Mouse (Mus musculus): Measurements from ENCODE around the gene Nkpd1. TPM values are rescaled to one million over a fixed set of nuclear protein-coding genes. Genes with fewer than 3 reads are reported as not detected.
A peak's percentile ranks its signal among the peaks of the same experiment; 100 is the strongest.

The Nkpd1 gene
- polyA plus RNA-seq, 1 experiment from 2014 or later: 0.88 TPM

GRCm38 (mm10) chr7:19561765-19562642 is 44.4 kb downstream of the Nkpd1 start:
- no peaks in the 10 kb centered on the region for H3K9me3 ChIP-seq (replicated peaks; ENCODE audit: control insufficient read depth, low read length, poor library complexity, severe bottlenecking)
- peak overlapping the region; percentile 97 for H3K4me2 ChIP-seq (ENCODE audit: low read length)
- peak overlapping the region; percentile 96 for H3K27ac ChIP-seq (ENCODE audit: low read length)
- H3K9ac ChIP-seq (ENCODE audit: low read depth, low read length): peak overlapping the region; percentile 98
- peak; percentile 82 for ATAC-seq
- under 1% methylated on average over 91 of the region's 102 CpGs for WGBS
- H3K36me3 ChIP-seq (ENCODE audit: control insufficient read depth, insufficient read depth, low read length): peaks cover 17% of the 10 kb centered on the region
- peak overlapping the region; percentile 98 for H3K4me3 ChIP-seq (ENCODE audit: low read depth, low read length)
- peaks cover 43% of the 10 kb centered on the region for H3K4me1 ChIP-seq (ENCODE audit: control insufficient read depth, insufficient read depth, low read length)
- no peaks in the 10 kb centered on the region for H3K27me3 ChIP-seq (ENCODE audit: control insufficient read depth, insufficient read depth, low read depth, low read length)

GRCm38 (mm10) chr7:19562643-19563410 is 45.2 kb downstream of the Nkpd1 start, which contains the start of gene Ppp1r37:
TSS of gene Ppp1r37 (minus strand) at chr7:19563076.
- peak within 1 kb of the TSS; percentile 98 for H3K9ac ChIP-seq (ENCODE audit: low read depth, low read length)
- peak; percentile 64 for ATAC-seq
- peaks cover 17% of the 10 kb centered on the region for H3K36me3 ChIP-seq (ENCODE audit: control insufficient read depth, insufficient read depth, low read length)
- peaks cover 42% of the 10 kb centered on the region for H3K4me1 ChIP-seq (ENCODE audit: control insufficient read depth, insufficient read depth, low read length)
- peak within 1 kb of the TSS; percentile 98 for H3K4me3 ChIP-seq (ENCODE audit: low read depth, low read length)
- peak within 1 kb of the TSS; percentile 97 for H3K4me2 ChIP-seq (ENCODE audit: low read length)
- H3K9me3 ChIP-seq (replicated peaks; ENCODE audit: control insufficient read depth, low read length, poor library complexity, severe bottlenecking): no peaks in the 10 kb centered on the region
- 2% methylated on average over 19 of the region's 19 CpGs for WGBS
- no peaks in the 10 kb centered on the region for H3K27me3 ChIP-seq (ENCODE audit: control insufficient read depth, insufficient read depth, low read depth, low read length)
- H3K27ac ChIP-seq (ENCODE audit: low read length): peak within 1 kb of the TSS; percentile 96

GRCm38 (mm10) chr7:19563884-19564283 is 46.2 kb downstream of the Nkpd1 start:
- Histone ChIP-seq H3K4me2 (ENCODE audit: low read length) (no peak overlapping the region), H3K4me3 (ENCODE audit: low read depth, low read length) (no peak overlapping the region), H3K36me3 (ENCODE audit: control insufficient read depth, insufficient read depth, low read length) (peaks cover 17% of the 10 kb centered on the region), H3K4me1 (ENCODE audit: control insufficient read depth, insufficient read depth, low read length) (peaks cover 32% of the 10 kb centered on the region), H3K27me3 (ENCODE audit: control insufficient read depth, insufficient read depth, low read depth, low read length) (no peaks in the 10 kb centered on the region), H3K9me3 (replicated peaks; ENCODE audit: control insufficient read depth, low read length, poor library complexity, severe bottlenecking) (no peaks in the 10 kb centered on the region), H3K9ac (ENCODE audit: low read depth, low read length) (no peak overlapping the region; the same call in 1 of the 2 replicates), H3K27ac (ENCODE audit: low read length) (no peak overlapping the region)
- ATAC-seq: no peak
- 93% methylated on average over 3 of the region's 3 CpGs for WGBS

GRCm38 (mm10) chr7:19564455-19564854 is 46.8 kb downstream of the Nkpd1 start:
- Histone ChIP-seq H3K9me3 (replicated peaks; ENCODE audit: control insufficient read depth, low read length, poor library complexity, severe bottlenecking) (no peaks in the 10 kb centered on the region), H3K4me3 (ENCODE audit: low read depth, low read length) (no peak overlapping the region), H3K36me3 (ENCODE audit: control insufficient read depth, insufficient read depth, low read length) (peaks cover 19% of the 10 kb centered on the region), H3K9ac (ENCODE audit: low read depth, low read length) (no peak overlapping the region), H3K27ac (ENCODE audit: low read length) (no peak overlapping the region), H3K27me3 (ENCODE audit: control insufficient read depth, insufficient read depth, low read depth, low read length) (no peaks in the 10 kb centered on the region), H3K4me1 (ENCODE audit: control insufficient read depth, insufficient read depth, low read length) (peaks cover 26% of the 10 kb centered on the region), H3K4me2 (ENCODE audit: low read length) (no peak overlapping the region)
- no peak for ATAC-seq
- 94% methylated on average over 4 of the region's 4 CpGs for WGBS

- no peak overlapping the region for H3K27ac ChIP-seq (ENCODE audit: low read length)
- H3K9ac ChIP-seq (ENCODE audit: low read depth, low read length): no peak overlapping the region
- no peak overlapping the region for H3K4me3 ChIP-seq (ENCODE audit: low read depth, low read length)
- no peaks in the 10 kb centered on the region for H3K27me3 ChIP-seq (ENCODE audit: control insufficient read depth, insufficient read depth, low read depth, low read length)
- H3K9me3 ChIP-seq (replicated peaks; ENCODE audit: control insufficient read depth, low read length, poor library complexity, severe bottlenecking): no peaks in the 10 kb centered on the region
- peaks cover 13% of the 10 kb centered on the region for H3K4me1 ChIP-seq (ENCODE audit: control insufficient read depth, insufficient read depth, low read length)
- no peak for ATAC-seq
- whole genome bisulfite sequencing: 97% methylated on average over 2 of the region's 2 CpGs
- peaks cover 24% of the 10 kb centered on the region for H3K36me3 ChIP-seq (ENCODE audit: control insufficient read depth, insufficient read depth, low read length)
- no peak overlapping the region for H3K4me2 ChIP-seq (ENCODE audit: low read length)
These were observed 48.2 kb downstream of the Nkpd1 start for GRCm38 (mm10) chr7:19565803-19566202.

GRCm38 (mm10) chr7:19567426-19567825 is 49.8 kb downstream of the Nkpd1 start:
- Histone ChIP-seq H3K4me3 (ENCODE audit: low read depth, low read length) (no peak overlapping the region), H3K27me3 (ENCODE audit: control insufficient read depth, insufficient read depth, low read depth, low read length) (no peaks in the 10 kb centered on the region), H3K9me3 (replicated peaks; ENCODE audit: control insufficient read depth, low read length, poor library complexity, severe bottlenecking) (no peaks in the 10 kb centered on the region), H3K36me3 (ENCODE audit: control insufficient read depth, insufficient read depth, low read length) (peaks cover 24% of the 10 kb centered on the region), H3K27ac (ENCODE audit: low read length) (no peak overlapping the region), H3K4me1 (ENCODE audit: control insufficient read depth, insufficient read depth, low read length) (peaks cover 19% of the 10 kb centered on the region), H3K9ac (ENCODE audit: low read depth, low read length) (no peak overlapping the region), H3K4me2 (ENCODE audit: low read length) (no peak overlapping the region)
- 95% methylated on average over 8 of the region's 8 CpGs for WGBS
- no peak for ATAC-seq

- no peaks in the 10 kb centered on the region for H3K9me3 ChIP-seq (replicated peaks; ENCODE audit: control insufficient read depth, low read length, poor library complexity, severe bottlenecking)
- peaks cover 16% of the 10 kb centered on the region for H3K36me3 ChIP-seq (ENCODE audit: control insufficient read depth, insufficient read depth, low read length)
- H3K4me2 ChIP-seq (ENCODE audit: low read length): no peak overlapping the region
- no peak overlapping the region for H3K4me3 ChIP-seq (ENCODE audit: low read depth, low read length)
- H3K27me3 ChIP-seq (ENCODE audit: control insufficient read depth, insufficient read depth, low read depth, low read length): no peaks in the 10 kb centered on the region
- H3K4me1 ChIP-seq (ENCODE audit: control insufficient read depth, insufficient read depth, low read length): peaks cover 14% of the 10 kb centered on the region
- H3K27ac ChIP-seq (ENCODE audit: low read length): no peak overlapping the region
- no peak overlapping the region for H3K9ac ChIP-seq (ENCODE audit: low read depth, low read length)
- WGBS: 89% methylated on average over 3 of the region's 3 CpGs
- ATAC-seq: no peak
These were observed 52.0 kb downstream of the Nkpd1 start for GRCm38 (mm10) chr7:19569647-19570046.

- Histone ChIP-seq H3K4me2 (ENCODE audit: low read length) (peak overlapping the region; percentile 87), H3K9me3 (replicated peaks; ENCODE audit: control insufficient read depth, low read length, poor library complexity, severe bottlenecking) (no peaks in the 10 kb centered on the region), H3K4me1 (ENCODE audit: control insufficient read depth, insufficient read depth, low read length) (peaks cover 22% of the 10 kb centered on the region), H3K27ac (ENCODE audit: low read length) (peak overlapping the region; percentile 62), H3K4me3 (ENCODE audit: low read depth, low read length) (peak overlapping the region; percentile 70), H3K27me3 (ENCODE audit: control insufficient read depth, insufficient read depth, low read depth, low read length) (peaks cover 28% of the 10 kb centered on the region), H3K9ac (ENCODE audit: low read depth, low read length) (peak overlapping the region; percentile 84), H3K36me3 (ENCODE audit: control insufficient read depth, insufficient read depth, low read length) (peaks cover 7% of the 10 kb centered on the region; the same call in 1 of the 2 replicates)
- ATAC-seq: peak; percentile 86
- WGBS: under 1% methylated on average over 46 of the region's 53 CpGs
These were observed 55.5 kb downstream of the Nkpd1 start for GRCm38 (mm10) chr7:19572926-19573775.

Measured in midbrain, embryonic 16.5 days (tissue).